Mouse (Mus musculus) limb, embryonic 10.5 days (tissue): Measurements from ENCODE around the gene Cenpf. TPM values are rescaled to one million over a fixed set of nuclear protein-coding genes. Genes with fewer than 3 reads are reported as not detected.

Experiments used
- DNase-seq: peaks from one replicate; pipeline ENCODE4 v3.0.0-alpha.2; 2017; ENCODE audit warnings: low spot score
- H3K27ac ChIP-seq: fragments of 300-500 bp; sonication (generic); 2 replicates; pipeline ENCODE4 v1.5.1; 2016; ENCODE audit warnings: mild to moderate bottlenecking
- H3K27me3 ChIP-seq: fragments of 300-500 bp; sonication (generic); 2 replicates; pipeline ENCODE4 v1.6.1; 2016; ENCODE audit warnings: low read depth, mild to moderate bottlenecking; ENCODE audit not compliant: poor library complexity, severe bottlenecking
- H3K36me3 ChIP-seq: fragments of 300-500 bp; sonication (generic); 2 replicates; pipeline ENCODE4 v1.6.1; 2016; ENCODE audit warnings: mild to moderate bottlenecking, moderate library complexity
- H3K4me1 ChIP-seq: fragments of 300-500 bp; sonication (generic); 2 replicates; pipeline ENCODE4 v1.6.1; 2016
- H3K4me3 ChIP-seq: fragments of 300-500 bp; sonication (generic); 2 replicates; pipeline ENCODE4 v1.5.1; 2016; ENCODE audit warnings: mild to moderate bottlenecking, moderate library complexity
- H3K9me3 ChIP-seq: fragments of 300-500 bp; sonication (generic); replicated peaks from 2 replicates; pipeline ENCODE4 v1.6.1; 2016; ENCODE audit warnings: mild to moderate bottlenecking
- WGBS: fragments of 180-500 bp; shearing (Covaris S2); methylation state at CpG from one replicate; pipeline ENCODE4 v1.1.7; 2016; 5-methylcytosine and 5-hydroxymethylcytosine counted together
- polyA plus RNA-seq: library from polyadenylated mRNA; unstranded; fragments of >200 nt; fragmentation: Nextera tagmentation; extraction: Ambion mirVana; gene quantifications from 2 replicates; pipeline ENCODE4 v1.2.1, GENCODE M21; 2016

The Cenpf gene
- polyA plus RNA-seq: 78.5 and 93.0 TPM in 2 replicates

DNA sequence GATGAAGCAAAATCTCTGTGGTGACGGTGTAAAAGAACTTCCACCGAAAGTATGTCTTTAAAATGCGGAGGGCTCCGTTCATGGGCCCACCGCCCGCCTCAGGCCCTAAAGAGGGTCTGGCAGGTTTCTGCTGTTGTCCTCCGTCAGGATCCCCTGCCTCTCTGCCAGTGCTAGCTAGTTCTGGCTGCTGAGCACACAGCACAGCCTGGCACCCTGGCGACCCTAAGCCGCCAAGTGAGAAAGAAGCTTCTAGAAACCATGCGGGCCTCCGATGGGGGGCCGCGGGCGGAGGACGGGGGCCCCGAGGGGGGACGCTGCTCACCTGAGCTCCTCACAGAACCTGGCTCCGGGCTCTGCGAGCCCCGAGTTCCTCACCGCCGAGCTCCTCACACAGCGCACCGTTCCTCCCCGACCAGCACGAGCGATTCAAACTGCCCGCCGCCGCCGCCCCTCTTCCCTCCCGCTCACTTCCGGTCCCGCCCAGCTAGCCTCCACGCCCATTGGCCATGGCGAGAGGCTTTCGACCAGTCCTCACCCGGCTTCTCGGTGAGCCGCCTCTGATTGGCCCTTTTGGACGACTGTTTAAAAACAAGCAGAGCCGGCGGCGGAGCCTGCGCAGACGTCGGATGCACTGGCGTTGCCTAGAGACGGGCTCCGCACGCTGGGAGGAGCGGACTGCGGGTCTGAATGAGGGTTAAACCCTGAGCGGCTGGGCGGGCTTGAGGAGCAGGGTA, at the start of gene Cenpf:
TSS of gene Cenpf (minus strand) at position 433 of the 734 bp plus-strand sequence.
- Histone ChIP-seq H3K4me1 (peaks cover 31% of the 10 kb centered on the region), H3K27me3 (no peaks in the 10 kb centered on the region), H3K4me3 (peak within 1 kb of the TSS; percentile 77), H3K27ac (peak within 1 kb of the TSS; percentile 91), H3K36me3 (peaks cover 32% of the 10 kb centered on the region), H3K9me3 (no peaks in the 10 kb centered on the region)
- WGBS: under 1% methylated on average over 55 of the region's 55 CpGs
- DNase-seq: peak; percentile 99

DNA sequence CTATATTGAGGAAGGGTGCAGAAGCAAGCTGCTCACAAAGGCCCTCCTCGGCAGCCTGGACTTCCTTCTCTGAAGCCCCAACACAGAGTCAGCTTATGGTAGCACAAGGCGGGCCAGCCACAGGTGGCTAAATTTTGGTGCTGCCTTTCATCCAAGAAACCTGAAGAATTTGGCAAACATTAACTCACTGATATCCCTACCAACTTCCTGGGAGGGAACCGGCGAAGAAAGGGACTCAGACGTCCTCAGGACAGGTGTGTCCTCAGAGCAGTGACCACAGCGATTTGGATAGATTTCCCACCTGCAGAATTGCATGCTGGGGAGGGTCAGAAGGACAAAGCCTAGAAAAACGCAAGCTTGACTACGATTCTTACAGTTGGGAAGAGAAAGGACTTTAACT, 44.3 kb upstream of the Cenpf start:
- Histone ChIP-seq H3K27me3 (peaks cover 20% of the 10 kb centered on the region), H3K9me3 (no peaks in the 10 kb centered on the region), H3K27ac (peak overlapping the region; percentile 61), H3K4me3 (no peak overlapping the region), H3K4me1 (peaks cover 52% of the 10 kb centered on the region), H3K36me3 (0 out of 2 replicates have a peak, but pooled peaks cover 3% of the 10 kb centered on the region)
- no peak for DNase-seq
- 84% methylated on average over 8 of the region's 8 CpGs for WGBS

GRCm38 (mm10) chr1:189731697-189732096, 43.8 kb upstream of the Cenpf start:
- WGBS: 78% methylated on average over 10 of the region's 10 CpGs
- peaks cover 20% of the 10 kb centered on the region for H3K27me3 ChIP-seq
- peak overlapping the region; percentile 61 for H3K27ac ChIP-seq
- H3K4me1 ChIP-seq: peaks cover 56% of the 10 kb centered on the region
- H3K9me3 ChIP-seq: no peaks in the 10 kb centered on the region
- DNase-seq: no peak
- H3K36me3 ChIP-seq: 0 out of 2 replicates have a peak, but pooled peaks cover 3% of the 10 kb centered on the region
- H3K4me3 ChIP-seq: no peak overlapping the region

DNA sequence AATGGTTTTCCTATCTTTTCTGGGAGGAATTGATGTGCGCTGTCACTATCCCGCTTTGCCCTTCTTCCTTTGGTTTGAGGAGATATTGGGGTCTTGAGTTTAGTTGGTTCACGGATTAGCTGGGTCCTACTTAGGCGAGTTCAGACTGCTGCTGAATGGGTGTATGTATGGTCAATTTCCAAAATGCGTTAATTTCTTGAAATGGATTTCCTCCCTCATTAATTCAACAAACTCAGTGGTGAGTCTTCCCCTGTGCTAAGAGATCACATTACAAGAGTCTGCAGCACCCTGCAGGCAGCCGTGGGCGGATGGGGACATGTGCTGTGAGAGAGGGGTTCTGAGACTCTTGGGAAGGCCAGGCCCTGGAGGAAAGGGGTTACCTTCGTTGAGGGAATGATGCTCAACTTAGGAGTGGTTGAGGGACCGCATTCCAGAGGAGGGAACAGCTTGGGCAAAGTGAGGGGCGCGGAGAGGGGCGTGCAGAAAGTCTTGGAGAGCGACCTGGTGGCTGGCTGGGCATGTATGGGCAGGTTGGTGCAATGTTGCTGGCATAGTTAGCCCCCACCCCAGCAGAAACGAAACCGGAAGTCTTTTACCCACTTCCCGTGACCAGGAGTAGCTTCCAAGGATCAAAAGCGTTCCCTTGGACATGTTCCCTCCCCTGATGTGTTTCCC, 41.4 kb upstream of the Cenpf start:
- peaks cover 58% of the 10 kb centered on the region for H3K4me1 ChIP-seq
- DNase-seq: no peak
- H3K9me3 ChIP-seq: no peaks in the 10 kb centered on the region
- H3K27me3 ChIP-seq: peaks cover 25% of the 10 kb centered on the region
- H3K4me3 ChIP-seq: peak overlapping the region; percentile 86
- peak overlapping the region; percentile 92 for H3K27ac ChIP-seq
- 8% methylated on average over 17 of the region's 17 CpGs for WGBS
- no peaks in the 10 kb centered on the region for H3K36me3 ChIP-seq

DNA sequence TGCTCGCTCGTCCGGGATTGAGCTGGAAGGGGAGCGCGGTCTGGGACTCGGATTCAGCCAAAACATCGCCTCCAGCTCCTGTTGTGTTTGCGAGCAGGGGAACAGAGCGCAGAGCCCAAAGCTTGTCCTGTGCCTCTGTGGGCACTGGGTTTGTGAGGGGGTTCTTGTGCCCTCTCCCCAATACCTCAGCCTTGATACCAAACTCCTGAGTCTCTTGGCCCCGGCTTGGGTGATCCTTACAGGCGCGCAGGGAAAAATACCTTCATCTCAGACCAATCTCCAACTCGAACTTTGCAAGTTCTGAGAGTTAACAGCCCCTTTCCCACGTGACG, 40.9 kb upstream of the Cenpf start:
- Histone ChIP-seq H3K4me1 (peaks cover 58% of the 10 kb centered on the region), H3K27me3 (peaks cover 25% of the 10 kb centered on the region), H3K36me3 (no peaks in the 10 kb centered on the region), H3K4me3 (peak overlapping the region; percentile 86), H3K9me3 (no peaks in the 10 kb centered on the region), H3K27ac (peak overlapping the region; percentile 92)
- DNase-seq: no peak
- WGBS: 1% methylated on average over 15 of the region's 15 CpGs

GRCm38 (mm10) chr1:189727884-189728783, 40.2 kb upstream of the Cenpf start, which contains the start of gene Ptpn14:
Ptpn14 (plus strand) TSS chr1:189728268.
- DNase-seq: peak; percentile 87
- under 1% methylated on average over 94 of the region's 98 CpGs for WGBS
- peaks cover 58% of the 10 kb centered on the region for H3K4me1 ChIP-seq
- H3K9me3 ChIP-seq: no peaks in the 10 kb centered on the region
- no peaks in the 10 kb centered on the region for H3K36me3 ChIP-seq
- peak within 1 kb of the TSS; percentile 86 for H3K4me3 ChIP-seq
- H3K27ac ChIP-seq: peak within 1 kb of the TSS; percentile 92
- H3K27me3 ChIP-seq: peaks cover 25% of the 10 kb centered on the region

- Histone ChIP-seq H3K4me3 (peak overlapping the region; percentile 86), H3K27ac (peak overlapping the region; percentile 92), H3K4me1 (peaks cover 58% of the 10 kb centered on the region), H3K27me3 (peaks cover 25% of the 10 kb centered on the region), H3K36me3 (no peaks in the 10 kb centered on the region), H3K9me3 (no peaks in the 10 kb centered on the region)
- 2% methylated on average over 22 of the region's 22 CpGs for WGBS
- peak; percentile 76 for DNase-seq
Measured at GRCm38 (mm10) chr1:189727346-189727883, 39.5 kb upstream of the Cenpf start.

DNA sequence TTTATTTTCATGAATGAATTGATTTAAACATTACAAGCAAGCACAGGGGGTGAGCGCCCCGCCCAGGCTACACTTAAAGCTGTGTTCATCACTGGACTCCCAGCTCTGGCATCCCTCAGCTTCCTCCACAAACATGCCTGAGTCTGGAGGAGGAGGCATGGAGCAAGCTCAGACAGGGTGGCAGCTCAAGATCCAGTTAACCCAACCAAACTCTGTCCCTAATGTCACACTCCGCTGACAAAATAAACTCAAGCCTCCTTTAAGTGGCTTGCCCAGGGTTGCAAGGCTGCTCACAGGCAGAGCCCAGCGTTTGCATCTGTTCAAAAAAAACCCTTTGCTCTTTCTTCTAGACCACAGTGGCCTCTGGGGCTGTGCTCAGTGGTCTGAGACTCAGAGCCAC, 38.2 kb upstream of the Cenpf start:
- Histone ChIP-seq H3K36me3 (no peaks in the 10 kb centered on the region), H3K27ac (no peak overlapping the region), H3K4me1 (peaks cover 46% of the 10 kb centered on the region), H3K27me3 (peaks cover 25% of the 10 kb centered on the region), H3K9me3 (no peaks in the 10 kb centered on the region), H3K4me3 (no peak overlapping the region)
- no peak for DNase-seq
- WGBS: 71% methylated on average over 4 of the region's 4 CpGs

GRCm38 (mm10) chr1:189718600-189718999, 30.7 kb upstream of the Cenpf start:
- H3K27ac ChIP-seq: no peak overlapping the region
- peaks cover 11% of the 10 kb centered on the region for H3K4me1 ChIP-seq
- no peaks in the 10 kb centered on the region for H3K36me3 ChIP-seq
- 81% methylated on average over 5 of the region's 5 CpGs for WGBS
- no peak overlapping the region for H3K4me3 ChIP-seq
- no peak for DNase-seq
- H3K27me3 ChIP-seq: peaks cover 9% of the 10 kb centered on the region; the same call in 1 of the 2 replicates
- no peaks in the 10 kb centered on the region for H3K9me3 ChIP-seq

DNA sequence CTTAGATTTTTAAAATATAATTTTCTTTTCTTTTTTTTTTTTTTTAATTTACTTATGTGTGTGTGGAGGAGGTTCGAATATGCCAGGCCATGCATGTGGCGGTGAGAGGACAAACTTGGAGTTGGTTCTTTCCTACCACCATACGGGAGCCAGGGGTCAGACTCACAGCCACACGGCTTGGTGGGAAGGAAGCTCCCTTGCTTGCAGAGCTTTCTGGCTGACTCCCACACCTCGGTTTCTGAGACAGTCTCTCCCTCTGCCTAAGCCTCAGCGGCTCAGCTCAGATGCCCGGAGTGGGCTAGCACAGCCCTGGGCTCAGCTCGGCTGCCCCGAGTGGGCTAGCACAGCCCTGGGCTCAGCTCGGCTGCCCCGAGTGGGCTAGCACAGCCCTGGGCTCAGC, 29.7 kb upstream of the Cenpf start:
- 89% methylated on average over 11 of the region's 11 CpGs for WGBS
- no peak overlapping the region for H3K4me3 ChIP-seq
- peaks cover 9% of the 10 kb centered on the region; the same call in 1 of the 2 replicates for H3K27me3 ChIP-seq
- H3K36me3 ChIP-seq: no peaks in the 10 kb centered on the region
- DNase-seq: no peak
- H3K9me3 ChIP-seq: no peaks in the 10 kb centered on the region
- no peak overlapping the region for H3K27ac ChIP-seq
- peaks cover 11% of the 10 kb centered on the region for H3K4me1 ChIP-seq

- DNase-seq: no peak
- no peak overlapping the region for H3K4me3 ChIP-seq
- no peaks in the 10 kb centered on the region for H3K36me3 ChIP-seq
- no peaks in the 10 kb centered on the region for H3K9me3 ChIP-seq
- WGBS: 60% methylated on average over 19 of the region's 19 CpGs
- no peak overlapping the region for H3K27ac ChIP-seq
- peaks cover 9% of the 10 kb centered on the region; the same call in 1 of the 2 replicates for H3K27me3 ChIP-seq
- H3K4me1 ChIP-seq: peaks cover 11% of the 10 kb centered on the region
Measured at GRCm38 (mm10) chr1:189715915-189716797, 28.3 kb upstream of the Cenpf start.
